Mouse (Mus musculus) thymus, adult 2 months (tissue): ENCODE measurements around the gene Thoc7.

Experiments
- CTCF ChIP-seq: fragments of 200-500 bp; IDR thresholded peaks from 2 replicates; pipeline ENCODE4 v1.5.1; 2012; ENCODE audit warnings: mild to moderate bottlenecking, control low read depth, low read length, moderate library complexity, borderline replicate concordance; ENCODE audit not compliant: control insufficient read depth, poor library complexity, insufficient read depth; ENCODE audit errors: extremely low read depth
- POLR2A ChIP-seq: fragments of 200-500 bp; IDR thresholded peaks from 2 replicates; pipeline ENCODE4 v1.6.1; 2012; ENCODE audit warnings: mild to moderate bottlenecking, low read length, control low read depth, moderate library complexity; ENCODE audit not compliant: control insufficient read depth, poor library complexity, insufficient read depth; ENCODE audit errors: extremely low read depth

DNA sequence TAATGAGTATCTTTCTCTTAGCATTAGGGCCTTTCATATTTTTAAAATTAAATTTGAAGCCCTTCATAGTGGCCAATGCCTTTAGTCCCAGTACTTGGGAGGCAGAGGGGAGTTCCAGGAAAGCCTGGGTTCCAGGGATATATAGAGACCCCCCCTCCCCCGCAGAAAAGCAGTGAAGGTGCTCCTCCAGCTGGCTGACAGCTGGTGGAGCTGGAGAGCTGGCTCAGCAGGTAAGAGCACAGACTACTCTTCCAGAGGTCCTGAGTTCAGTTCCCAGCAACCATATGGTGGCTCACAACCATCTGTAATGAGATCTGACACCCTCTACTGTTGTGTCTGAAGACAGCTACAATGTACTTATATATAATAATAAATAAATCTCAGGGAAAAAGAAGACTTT, 6.0 kb upstream of the Thoc7 start:
- TF ChIP-seq POLR2A (no peak), CTCF (no peak)
